Mouse (Mus musculus): ENCODE data around the gene Ggta1. TPM values are rescaled to one million over a fixed set of nuclear protein-coding genes. Genes with fewer than 3 reads are reported as not detected.

Ggta1 gene
- total RNA-seq, 2 experiments from 2014 or later = 2.8 to 3.4 TPM

- intact Hi-C loops (cut with DNase I) = no loop called here
- no peak for DNase-seq (ENCODE audit: low spot score in 2 of 2)
These were observed 32.7 kb upstream of the Ggta1 start for GRCm38 (mm10) chr2:35495486-35496278.

- intact Hi-C loops (cut with DNase I) = no loop called here
These were observed 30.5 kb upstream of the Ggta1 start for GRCm38 (mm10) chr2:35493566-35493965.

GRCm38 (mm10) chr2:35491151-35491550, 28.1 kb upstream of the Ggta1 start:
- intact Hi-C loops (cut with DNase I) = no loop called here
- DNase-seq (ENCODE audit: low spot score in 2 of 2) = no peak

More at GRCm38 (mm10) chr2:35493566-35493965, 30.5 kb upstream of the Ggta1 start:
- DNase-seq (ENCODE audit: low spot score in 2 of 2) = no peak

- intact Hi-C loops (cut with DNase I) = no loop called here
- DNase-seq (ENCODE audit: low spot score in 2 of 2) = no peak
These were observed 27.6 kb upstream of the Ggta1 start for GRCm38 (mm10) chr2:35490458-35491111.

GRCm38 (mm10) chr2:35487700-35488099, 24.7 kb upstream of the Ggta1 start:
- DNase-seq (ENCODE audit: low spot score in 2 of 2) = no peak
- intact Hi-C loops (cut with DNase I) = no loop called here

- DNase-seq (ENCODE audit: low spot score in 2 of 2) = no peak
- intact Hi-C loops (cut with DNase I) = no loop called here
These were observed 24.1 kb upstream of the Ggta1 start for GRCm38 (mm10) chr2:35486981-35487655.

- intact Hi-C loops (cut with DNase I) = no loop called here
- DNase-seq (ENCODE audit: low spot score in 2 of 2) = no peak
These were observed 21.1 kb upstream of the Ggta1 start for GRCm38 (mm10) chr2:35484102-35484501.

GRCm38 (mm10) chr2:35483402-35483801, 20.4 kb upstream of the Ggta1 start:
- intact Hi-C loops (cut with DNase I) = no loop called here
- peak in 1 of 2 experiments; percentile 59 for DNase-seq (ENCODE audit: low spot score in 2 of 2)

- no peak for DNase-seq (ENCODE audit: low spot score in 2 of 2)
These were observed 18.4 kb upstream of the Ggta1 start for GRCm38 (mm10) chr2:35481322-35481990.

GRCm38 (mm10) chr2:35480073-35480472, 17.0 kb upstream of the Ggta1 start:
- no peak for DNase-seq (ENCODE audit: low spot score in 2 of 2)
- intact Hi-C loops (cut with DNase I) = no loop called here

More at GRCm38 (mm10) chr2:35481322-35481990, 18.4 kb upstream of the Ggta1 start:
- intact Hi-C loops (cut with DNase I) = no loop called here

GRCm38 (mm10) chr2:35478812-35479122, 15.7 kb upstream of the Ggta1 start:
- intact Hi-C loops (cut with DNase I) = no loop called here
- DNase-seq (ENCODE audit: low spot score in 2 of 2) = no peak

GRCm38 (mm10) chr2:35477999-35478811, 15.2 kb upstream of the Ggta1 start:
- no peak for DNase-seq (ENCODE audit: low spot score in 2 of 2)
- intact Hi-C loops (cut with DNase I) = no loop called here

- peak in 1 of 2 experiments; percentile 35 for DNase-seq (ENCODE audit: low spot score in 2 of 2)
These were observed 14.3 kb upstream of the Ggta1 start for GRCm38 (mm10) chr2:35477321-35477720.

GRCm38 (mm10) chr2:35474916-35475315, 11.9 kb upstream of the Ggta1 start:
- intact Hi-C loops (cut with DNase I) = no loop called here
- no peak for DNase-seq (ENCODE audit: low spot score in 2 of 2)

More at GRCm38 (mm10) chr2:35477321-35477720, 14.3 kb upstream of the Ggta1 start:
- intact Hi-C loops (cut with DNase I) = no loop called here

- no peak for DNase-seq (ENCODE audit: low spot score in 2 of 2)
- intact Hi-C loops (cut with DNase I) = no loop called here
These were observed 6.2 kb upstream of the Ggta1 start for GRCm38 (mm10) chr2:35469266-35469665.

- intact Hi-C loops (cut with DNase I) = no loop called here
- no peak for DNase-seq (ENCODE audit: low spot score in 2 of 2)
These were observed 5.2 kb upstream of the Ggta1 start for GRCm38 (mm10) chr2:35468276-35468675.

GRCm38 (mm10) chr2:35467855-35468254, 4.8 kb upstream of the Ggta1 start:
- intact Hi-C loops (cut with DNase I) = no loop called here
- DNase-seq (ENCODE audit: low spot score in 2 of 2) = no peak

GRCm38 (mm10) chr2:35465677-35466076, 2.6 kb upstream of the Ggta1 start:
- intact Hi-C loops (cut with DNase I) = no loop called here

GRCm38 (mm10) chr2:35464548-35464947, 1.5 kb upstream of the Ggta1 start:
- DNase-seq (ENCODE audit: low spot score in 2 of 2) = no peak
- intact Hi-C loops (cut with DNase I) = no loop called here

More at GRCm38 (mm10) chr2:35465677-35466076, 2.6 kb upstream of the Ggta1 start:
- no peak for DNase-seq (ENCODE audit: low spot score in 2 of 2)

Data from left cerebral cortex, postnatal 25 days (tissue).